Mouse (Mus musculus) neural tube, embryonic 13.5 days (tissue): ENCODE data around the gene Themis2. TPM values are rescaled to one million over a fixed set of nuclear protein-coding genes. Genes with fewer than 3 reads are reported as not detected.
"Not testable (repeated sequence)": the region's sequence is repeated elsewhere in the genome, so short reads cannot be mapped to it uniquely, and the experiment has no call there.

Experiments
- ATAC-seq: fragments of 200-750 bp; cut with Nextera tagmentation; 2 replicates; pipeline ENCODE4 v1.8.0; 2017; ENCODE audit warnings: low read depth, mild to moderate bottlenecking, moderate TSS enrichment, moderate library complexity
- H3K27ac ChIP-seq: fragments of 300-500 bp; sonication (generic); replicated peaks from 2 replicates; pipeline ENCODE4 v1.5.1; 2015; ENCODE audit warnings: moderate library complexity, mild to moderate bottlenecking, inconsistent platforms
- H3K27me3 ChIP-seq: fragments of 300-500 bp; sonication (generic); 2 replicates; pipeline ENCODE4 v1.6.1; 2015; ENCODE audit warnings: mild to moderate bottlenecking, inconsistent platforms
- H3K36me3 ChIP-seq: fragments of 300-500 bp; sonication (generic); 2 replicates; pipeline ENCODE4 v1.6.1; 2015; ENCODE audit warnings: mild to moderate bottlenecking, inconsistent platforms
- H3K4me1 ChIP-seq: fragments of 300-500 bp; sonication (generic); replicated peaks from 2 replicates; pipeline ENCODE4 v1.6.1; 2015; ENCODE audit warnings: inconsistent platforms
- H3K4me2 ChIP-seq: fragments of 300-500 bp; sonication (generic); 2 replicates; pipeline ENCODE4 v1.6.1; 2015; ENCODE audit warnings: inconsistent platforms, mild to moderate bottlenecking, moderate library complexity
- H3K4me3 ChIP-seq: fragments of 300-500 bp; sonication (generic); 2 replicates; pipeline ENCODE4 v1.5.1; 2015; ENCODE audit warnings: mild to moderate bottlenecking, inconsistent platforms
- H3K9ac ChIP-seq: fragments of 300-500 bp; sonication (generic); 2 replicates; pipeline ENCODE4 v1.6.1; 2015; ENCODE audit warnings: moderate library complexity, mild to moderate bottlenecking, inconsistent platforms
- H3K9me3 ChIP-seq: fragments of 300-500 bp; sonication (generic); 2 replicates; pipeline ENCODE4 v1.6.1; 2016; ENCODE audit warnings: inconsistent platforms
- WGBS: fragments of 180-500 bp; shearing (Covaris S2); methylation state at CpG from one replicate; pipeline ENCODE4 v1.1.7; 2015; 5-methylcytosine and 5-hydroxymethylcytosine counted together
- polyA plus RNA-seq: library from polyadenylated mRNA; unstranded; fragments of >200 nt; fragmentation: Nextera tagmentation; extraction: Ambion mirVana; gene quantifications from 2 replicates; pipeline ENCODE4 v1.2.1, GENCODE M21; 2015

Themis2 gene
- polyA plus RNA-seq, 1 experiment from 2014 or later: 0.47 TPM

GRCm38 (mm10) chr4:132795171-132795570, 1.0 kb downstream of the Themis2 start:
- no peaks in the 10 kb centered on the region for H3K36me3 ChIP-seq
- H3K4me2 ChIP-seq: no peak overlapping the region
- 56% methylated on average over 7 of the region's 7 CpGs for WGBS
- no peak overlapping the region for H3K4me3 ChIP-seq
- H3K9ac ChIP-seq: no peak overlapping the region
- H3K4me1 ChIP-seq: peaks cover 6% of the 10 kb centered on the region; the same call in 1 of the 2 replicates
- H3K9me3 ChIP-seq: no peaks in the 10 kb centered on the region
- ATAC-seq: no peak
- peaks cover 29% of the 10 kb centered on the region for H3K27me3 ChIP-seq
- H3K27ac ChIP-seq: no peak overlapping the region

GRCm38 (mm10) chr4:132794760-132795159, 1.4 kb downstream of the Themis2 start:
- H3K9ac ChIP-seq: no peak overlapping the region
- H3K9me3 ChIP-seq: no peaks in the 10 kb centered on the region
- H3K4me1 ChIP-seq: peaks cover 6% of the 10 kb centered on the region; the same call in 1 of the 2 replicates
- H3K4me3 ChIP-seq: no peak overlapping the region
- H3K27me3 ChIP-seq: peaks cover 29% of the 10 kb centered on the region
- 76% methylated on average over 8 of the region's 8 CpGs for WGBS
- ATAC-seq: no peak
- no peak overlapping the region for H3K27ac ChIP-seq
- H3K36me3 ChIP-seq: no peaks in the 10 kb centered on the region
- H3K4me2 ChIP-seq: no peak overlapping the region

DNA sequence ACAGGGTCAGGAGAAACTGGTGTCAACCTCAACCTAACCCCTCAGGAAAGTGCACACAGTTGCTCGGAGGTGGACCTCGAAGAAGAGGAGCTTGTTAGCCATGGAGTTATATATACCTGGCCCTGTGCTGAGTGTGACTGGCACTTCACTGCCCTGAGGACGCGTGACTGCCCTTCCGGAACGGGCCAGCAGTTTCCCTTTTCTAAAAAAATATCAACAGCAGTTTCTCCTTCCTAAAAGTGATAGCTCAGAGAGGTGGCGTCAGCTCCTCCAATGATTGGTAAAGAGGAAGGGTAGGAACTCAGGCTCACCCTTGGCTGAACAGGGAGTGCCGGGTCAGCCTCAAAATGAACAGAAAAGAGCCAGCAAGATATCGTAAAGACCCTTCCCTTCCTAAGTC, 2.2 kb downstream of the Themis2 start:
- Histone ChIP-seq H3K36me3 (no peaks in the 10 kb centered on the region), H3K27me3 (peaks cover 29% of the 10 kb centered on the region), H3K9ac (no peak overlapping the region), H3K4me3 (no peak overlapping the region), H3K27ac (no peak overlapping the region), H3K9me3 (no peaks in the 10 kb centered on the region), H3K4me1 (peaks cover 6% of the 10 kb centered on the region; the same call in 1 of the 2 replicates), H3K4me2 (no peak overlapping the region)
- ATAC-seq: no peak
- 75% methylated on average over 9 of the region's 9 CpGs for WGBS

DNA sequence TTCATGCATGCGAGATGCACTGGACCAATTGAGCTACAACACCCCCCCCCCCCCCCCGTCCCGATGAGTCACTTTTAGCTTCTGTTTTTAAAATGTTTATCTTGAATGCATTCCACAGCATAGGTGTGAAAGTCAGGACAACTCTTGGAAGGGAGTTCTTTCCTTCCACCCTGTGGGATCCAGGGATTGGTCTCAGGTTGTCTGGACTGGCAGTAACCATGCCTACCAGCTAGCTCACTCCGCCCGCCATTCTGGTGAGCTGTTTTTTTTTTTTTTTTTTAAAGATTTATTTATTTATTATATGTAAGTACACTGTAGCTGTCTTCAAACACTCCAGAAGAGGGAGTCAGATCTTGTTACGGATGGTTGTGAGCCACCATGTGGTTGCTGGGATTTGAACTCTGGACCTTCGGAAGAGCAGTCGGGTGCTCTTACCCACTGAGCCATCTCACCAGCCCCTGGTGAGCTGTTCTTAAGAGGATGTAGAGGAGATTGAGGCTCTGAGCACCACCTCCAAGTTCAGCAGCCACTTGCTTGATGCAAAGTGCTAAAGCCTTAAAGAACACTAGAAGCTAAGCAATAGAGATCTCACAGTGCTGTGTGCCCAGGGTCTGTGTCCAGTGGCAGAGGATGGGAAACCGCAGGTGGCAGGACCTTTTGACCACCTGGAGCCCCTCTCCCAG, 2.7 kb downstream of the Themis2 start:
- WGBS: 90% methylated on average over 8 of the region's 9 CpGs
- peaks cover 29% of the 10 kb centered on the region for H3K27me3 ChIP-seq
- H3K4me2 ChIP-seq, H3K36me3 ChIP-seq, H3K27ac ChIP-seq, H3K9ac ChIP-seq, H3K4me1 ChIP-seq, H3K9me3 ChIP-seq, H3K4me3 ChIP-seq, ATAC-seq: not testable (repeated sequence)

DNA sequence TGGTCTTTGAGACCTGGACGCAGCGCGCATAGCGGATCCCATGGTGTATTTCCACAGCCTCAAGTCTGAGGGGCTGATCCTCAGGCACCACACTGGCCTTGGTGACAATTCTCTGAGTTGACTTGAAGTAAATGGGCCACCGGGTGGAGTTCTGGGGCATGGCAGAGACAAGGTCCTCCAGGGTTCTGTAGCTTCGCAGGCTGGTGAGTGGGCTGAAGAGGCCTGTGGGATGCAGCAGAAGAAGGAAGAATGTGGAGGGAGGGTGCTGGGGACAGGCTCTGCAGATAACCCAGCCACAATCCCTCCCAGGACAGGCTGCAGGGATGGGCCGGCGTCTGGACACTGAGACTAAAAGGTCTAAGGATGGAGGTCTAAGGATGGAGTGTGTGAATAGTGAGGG, 6.5 kb downstream of the Themis2 start:
- Histone ChIP-seq H3K4me3 (no peak overlapping the region), H3K27ac (no peak overlapping the region), H3K4me2 (no peak overlapping the region), H3K4me1 (no peaks in the 10 kb centered on the region), H3K9me3 (no peaks in the 10 kb centered on the region), H3K36me3 (no peaks in the 10 kb centered on the region), H3K27me3 (peaks cover 10% of the 10 kb centered on the region), H3K9ac (no peak overlapping the region)
- WGBS: 88% methylated on average over 8 of the region's 8 CpGs
- ATAC-seq: no peak

DNA sequence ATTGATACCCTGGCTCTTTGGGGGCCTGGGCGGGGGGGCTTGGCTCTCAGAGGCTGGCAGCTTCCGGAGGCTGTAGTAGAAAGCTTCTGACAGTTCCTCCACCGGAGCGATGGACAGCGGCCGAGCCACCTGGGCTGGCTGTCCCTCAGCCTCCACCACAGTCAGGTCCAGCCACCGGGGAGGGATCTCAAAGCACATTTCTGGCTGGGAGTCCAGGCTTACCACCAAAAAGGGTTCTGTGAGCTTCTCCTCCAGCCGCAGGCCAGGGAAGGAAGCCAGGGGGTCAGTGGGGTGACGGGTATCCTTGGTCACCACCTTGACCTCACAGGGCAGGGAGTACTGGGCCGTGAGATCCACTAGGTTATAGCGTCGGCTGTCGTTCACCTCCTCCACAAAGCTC, 11.0 kb downstream of the Themis2 start:
- 89% methylated on average over 13 of the region's 13 CpGs for WGBS
- no peak for ATAC-seq
- H3K27me3 ChIP-seq: no peaks in the 10 kb centered on the region
- no peaks in the 10 kb centered on the region for H3K9me3 ChIP-seq
- H3K9ac ChIP-seq: no peak overlapping the region
- H3K4me2 ChIP-seq: no peak overlapping the region
- H3K4me1 ChIP-seq: no peaks in the 10 kb centered on the region
- H3K36me3 ChIP-seq: no peaks in the 10 kb centered on the region
- no peak overlapping the region for H3K4me3 ChIP-seq
- no peak overlapping the region for H3K27ac ChIP-seq

GRCm38 (mm10) chr4:132783732-132784131, 12.5 kb downstream of the Themis2 start:
- Histone ChIP-seq H3K27me3 (no peaks in the 10 kb centered on the region), H3K36me3 (peaks cover 10% of the 10 kb centered on the region), H3K9me3 (no peaks in the 10 kb centered on the region), H3K4me2 (no peak overlapping the region), H3K9ac (no peak overlapping the region), H3K4me1 (no peaks in the 10 kb centered on the region), H3K27ac (no peak overlapping the region), H3K4me3 (no peak overlapping the region)
- 92% methylated on average over 2 of the region's 2 CpGs for WGBS
- ATAC-seq: no peak

DNA sequence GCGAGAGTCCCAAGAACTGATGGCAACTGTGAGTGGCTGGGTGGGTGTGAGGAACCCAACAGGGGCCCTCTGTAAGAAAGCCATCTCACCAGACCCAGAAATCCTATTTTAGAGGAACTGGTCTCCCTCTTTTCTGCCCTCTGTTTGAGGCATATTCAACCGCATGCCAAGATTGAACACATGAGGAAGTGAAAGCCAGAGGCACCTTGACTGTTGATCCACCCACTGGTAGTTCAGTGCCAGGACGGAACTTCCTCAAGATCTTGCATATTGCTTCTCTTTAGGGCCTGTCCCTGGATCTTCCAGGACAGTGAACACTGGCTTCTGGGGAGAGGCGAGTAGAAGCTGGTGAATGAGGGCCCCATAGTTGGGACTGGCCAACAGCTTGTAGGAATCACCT, 15.9 kb downstream of the Themis2 start:
- no peaks in the 10 kb centered on the region for H3K27me3 ChIP-seq
- WGBS: 96% methylated on average over 4 of the region's 4 CpGs
- H3K4me3 ChIP-seq: no peak overlapping the region
- H3K4me1 ChIP-seq: no peaks in the 10 kb centered on the region
- no peak overlapping the region for H3K4me2 ChIP-seq
- no peak overlapping the region for H3K27ac ChIP-seq
- H3K9ac ChIP-seq: no peak overlapping the region
- peaks cover 43% of the 10 kb centered on the region for H3K36me3 ChIP-seq
- H3K9me3 ChIP-seq: no peaks in the 10 kb centered on the region
- no peak for ATAC-seq

- Histone ChIP-seq H3K4me2 (no peak overlapping the region), H3K27me3 (no peaks in the 10 kb centered on the region), H3K27ac (no peak overlapping the region), H3K36me3 (peaks cover 57% of the 10 kb centered on the region), H3K9me3 (no peaks in the 10 kb centered on the region), H3K9ac (no peak overlapping the region), H3K4me1 (no peaks in the 10 kb centered on the region), H3K4me3 (no peak overlapping the region)
- WGBS: 90% methylated on average over 6 of the region's 6 CpGs
- ATAC-seq: no peak
Observed at GRCm38 (mm10) chr4:132778562-132779201, 17.5 kb downstream of the Themis2 start.

DNA sequence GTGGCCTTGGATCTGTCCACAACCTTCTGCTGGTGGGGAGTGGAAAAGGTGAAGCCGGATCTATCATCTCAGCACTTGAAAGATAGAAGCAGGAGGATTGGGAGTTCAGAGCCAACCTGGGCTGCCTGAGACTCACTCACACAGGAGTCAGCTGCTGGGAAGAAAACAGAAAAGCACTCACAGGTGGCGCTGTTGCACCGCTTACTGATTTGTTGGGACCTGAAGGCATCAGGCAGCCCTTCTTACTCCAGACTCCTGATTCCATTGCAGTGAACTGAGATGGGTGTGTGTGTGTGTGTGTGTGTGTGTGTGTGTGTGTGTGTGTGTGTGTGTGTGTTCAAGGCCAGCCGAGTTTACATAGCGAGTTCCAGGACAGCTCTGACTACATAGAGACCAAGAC, 19.4 kb downstream of the Themis2 start:
- Histone ChIP-seq H3K4me1 (no peaks in the 10 kb centered on the region), H3K4me3 (no peak overlapping the region), H3K27ac (no peak overlapping the region), H3K9ac (no peak overlapping the region), H3K36me3 (peaks cover 74% of the 10 kb centered on the region), H3K4me2 (no peak overlapping the region), H3K9me3 (no peaks in the 10 kb centered on the region), H3K27me3 (no peaks in the 10 kb centered on the region)
- ATAC-seq: no peak
- 93% methylated on average over 5 of the region's 5 CpGs for WGBS

DNA sequence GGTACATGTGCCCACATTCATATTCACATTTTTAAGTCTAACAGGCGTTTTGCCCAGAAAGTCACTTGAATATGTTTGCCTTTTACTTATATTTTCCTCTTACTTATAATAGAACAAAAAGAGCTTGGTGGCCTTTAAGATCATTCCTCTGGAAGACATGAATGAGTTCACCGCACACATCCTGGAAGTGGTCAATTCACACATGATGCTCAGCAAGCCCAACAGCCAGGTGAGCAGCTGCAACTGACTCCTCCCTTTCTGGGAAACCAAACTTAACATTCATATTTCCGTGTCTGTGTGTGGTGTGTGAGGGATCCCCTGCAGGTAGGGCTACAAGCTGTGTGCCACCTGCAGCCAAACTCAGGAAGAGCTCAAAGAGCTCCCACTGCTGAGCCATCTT, 21.3 kb downstream of the Themis2 start:
- Histone ChIP-seq H3K9me3 (no peaks in the 10 kb centered on the region), H3K27me3 (no peaks in the 10 kb centered on the region), H3K36me3 (peaks cover 87% of the 10 kb centered on the region), H3K9ac (no peak overlapping the region), H3K4me2 (no peak overlapping the region), H3K27ac (no peak overlapping the region), H3K4me1 (no peaks in the 10 kb centered on the region), H3K4me3 (no peak overlapping the region)
- 86% methylated on average over 3 of the region's 3 CpGs for WGBS
- no peak for ATAC-seq

DNA sequence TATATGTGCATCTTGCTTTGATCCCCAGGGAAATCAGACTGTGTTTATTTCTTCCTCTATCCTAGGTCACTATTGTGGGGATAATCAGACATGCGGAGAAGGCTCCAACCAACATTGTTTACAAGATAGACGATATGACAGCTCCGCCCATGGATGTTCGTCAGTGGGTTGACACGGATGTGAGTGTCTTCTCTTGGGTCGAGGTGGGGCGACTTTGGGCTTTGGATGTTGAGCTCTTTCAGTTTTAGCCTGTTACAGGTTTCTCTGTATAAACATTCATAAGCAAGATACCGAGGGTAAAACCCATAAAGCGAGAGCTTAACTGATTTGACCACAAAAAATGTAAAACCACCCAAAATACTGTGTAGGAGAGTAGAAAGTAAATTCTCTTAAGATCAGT, 24.4 kb downstream of the Themis2 start:
- no peak overlapping the region for H3K27ac ChIP-seq
- H3K27me3 ChIP-seq: no peaks in the 10 kb centered on the region
- H3K9ac ChIP-seq: no peak overlapping the region
- WGBS: 91% methylated on average over 9 of the region's 9 CpGs
- H3K4me1 ChIP-seq: peaks cover 11% of the 10 kb centered on the region
- H3K36me3 ChIP-seq: peaks cover 59% of the 10 kb centered on the region
- no peaks in the 10 kb centered on the region for H3K9me3 ChIP-seq
- no peak for ATAC-seq
- no peak overlapping the region for H3K4me3 ChIP-seq
- no peak overlapping the region for H3K4me2 ChIP-seq
